Mouse (Mus musculus): Measurements from ENCODE around the gene Nucb1. TPM values are rescaled to one million over a fixed set of nuclear protein-coding genes. Genes with fewer than 3 reads are reported as not detected.
"Not testable (repeated sequence)": the region's sequence is repeated elsewhere in the genome, so short reads cannot be mapped to it uniquely, and the experiment has no call there.

Nucb1 gene
- total and polyA plus RNA-seq, 2 experiments, result 68.1 to 307 TPM

- H3K79me2 ChIP-seq (ENCODE audit: control insufficient read depth, insufficient read depth, low read length), result peaks cover 16% of the 10 kb centered on the region
- peak overlapping the region; percentile 76 for H3K9ac ChIP-seq (ENCODE audit: low read depth, low read length)
- peak overlapping the region; percentile 72 for H3K4me3 ChIP-seq (ENCODE audit: insufficient read depth, low read depth, low read length)
- no peaks in the 10 kb centered on the region for H3K27me3 ChIP-seq (ENCODE audit: control insufficient read depth, insufficient read depth, low read length)
- peaks cover 24% of the 10 kb centered on the region for H3K4me1 ChIP-seq (ENCODE audit: control insufficient read depth, insufficient read depth, low read length)
- 0 out of 2 replicates have a peak, but pooled peaks have one; percentile 18 for TF ChIP-seq POLR2A (IDR thresholded peaks at IDR 0.05; ENCODE audit: extremely low read depth, insufficient read depth, low read length)
- TF ChIP-seq CTCF (IDR thresholded peaks at IDR 0.05; ENCODE audit: low read depth, low read length), result no peak
- peaks cover 18% of the 10 kb centered on the region for H3K36me3 ChIP-seq (ENCODE audit: control insufficient read depth, insufficient read depth, low read length)
- H3K27ac ChIP-seq (replicated peaks; ENCODE audit: insufficient read depth, low read depth, low read length), result peak overlapping the region; percentile 99
- 5% methylated on average over 13 of the region's 13 CpGs for WGBS
- DNase-seq (ENCODE audit: extremely low read depth, low read depth, low spot score), result peak; percentile 92
Observed at GRCm38 (mm10) chr7:45460860-45461314, 49.3 kb downstream of the Nucb1 start.

GRCm38 (mm10) chr7:45460377-45460776 is 49.8 kb downstream of the Nucb1 start:
- peak overlapping the region; percentile 72 for H3K4me3 ChIP-seq (ENCODE audit: insufficient read depth, low read depth, low read length)
- no peak for TF ChIP-seq CTCF (IDR thresholded peaks at IDR 0.05; ENCODE audit: low read depth, low read length)
- TF ChIP-seq POLR2A (IDR thresholded peaks at IDR 0.05; ENCODE audit: extremely low read depth, insufficient read depth, low read length), result 0 out of 2 replicates have a peak, but pooled peaks have one; percentile 35
- 13% methylated on average over 7 of the region's 7 CpGs for WGBS
- peaks cover 18% of the 10 kb centered on the region for H3K4me1 ChIP-seq (ENCODE audit: control insufficient read depth, insufficient read depth, low read length)
- no peaks in the 10 kb centered on the region for H3K27me3 ChIP-seq (ENCODE audit: control insufficient read depth, insufficient read depth, low read length)
- peak overlapping the region; percentile 76 for H3K9ac ChIP-seq (ENCODE audit: low read depth, low read length)
- peaks cover 11% of the 10 kb centered on the region for H3K79me2 ChIP-seq (ENCODE audit: control insufficient read depth, insufficient read depth, low read length)
- H3K36me3 ChIP-seq (ENCODE audit: control insufficient read depth, insufficient read depth, low read length), result peaks cover 18% of the 10 kb centered on the region
- peak overlapping the region; percentile 99 for H3K27ac ChIP-seq (replicated peaks; ENCODE audit: insufficient read depth, low read depth, low read length)
- DNase-seq (ENCODE audit: extremely low read depth, low read depth, low spot score), result peak; percentile 85

- not testable (repeated sequence) for H3K27me3 ChIP-seq (ENCODE audit: control insufficient read depth, insufficient read depth, low read length); H3K79me2 ChIP-seq (ENCODE audit: control insufficient read depth, insufficient read depth, low read length)
- Histone ChIP-seq H3K36me3 (ENCODE audit: control insufficient read depth, insufficient read depth, low read length) (peaks cover 16% of the 10 kb centered on the region), H3K9ac (ENCODE audit: low read depth, low read length) (peak within 1 kb of the TSS; percentile 85), H3K27ac (replicated peaks; ENCODE audit: insufficient read depth, low read depth, low read length) (peak within 1 kb of the TSS; percentile 99), H3K4me1 (ENCODE audit: control insufficient read depth, insufficient read depth, low read length) (peaks cover 16% of the 10 kb centered on the region), H3K4me3 (ENCODE audit: insufficient read depth, low read depth, low read length) (peak within 1 kb of the TSS; percentile 72)
- peak; percentile 92 for DNase-seq (ENCODE audit: extremely low read depth, low read depth, low spot score)
- whole genome bisulfite sequencing, result under 1% methylated on average over 37 of the region's 37 CpGs
- TF ChIP-seq POLR2A (IDR thresholded peaks at IDR 0.05; ENCODE audit: extremely low read depth, insufficient read depth, low read length), result peak; percentile 95
Observed at GRCm38 (mm10) chr7:45459564-45460140, 50.6 kb downstream of the Nucb1 start, which contains the start of gene Ftl1. Gene Ftl1, minus strand, starts transcription at chr7:45459884.

- TF ChIP-seq POLR2A (IDR thresholded peaks at IDR 0.05; ENCODE audit: extremely low read depth, insufficient read depth, low read length), result peak; percentile 55; the same call in 1 of the 2 replicates
- TF ChIP-seq CTCF (IDR thresholded peaks at IDR 0.05; ENCODE audit: low read depth, low read length), result no peak
- Histone ChIP-seq H3K27ac (replicated peaks; ENCODE audit: insufficient read depth, low read depth, low read length) (peak overlapping the region; percentile 84), H3K27me3 (ENCODE audit: control insufficient read depth, insufficient read depth, low read length) (no peaks in the 10 kb centered on the region), H3K4me1 (ENCODE audit: control insufficient read depth, insufficient read depth, low read length) (peaks cover 14% of the 10 kb centered on the region), H3K4me3 (ENCODE audit: insufficient read depth, low read depth, low read length) (peak overlapping the region; percentile 62), H3K79me2 (ENCODE audit: control insufficient read depth, insufficient read depth, low read length) (peaks cover 7% of the 10 kb centered on the region), H3K36me3 (ENCODE audit: control insufficient read depth, insufficient read depth, low read length) (peaks cover 15% of the 10 kb centered on the region), H3K9ac (ENCODE audit: low read depth, low read length) (peak overlapping the region; percentile 85)
- peak; percentile 38 for DNase-seq (ENCODE audit: extremely low read depth, low read depth, low spot score)
- WGBS, result 1% methylated on average over 43 of the region's 43 CpGs
Observed at GRCm38 (mm10) chr7:45458748-45459563, 51.2 kb downstream of the Nucb1 start.

GRCm38 (mm10) chr7:45457204-45458060 is 52.8 kb downstream of the Nucb1 start:
- Histone ChIP-seq H3K79me2 (ENCODE audit: control insufficient read depth, insufficient read depth, low read length) (peaks cover 7% of the 10 kb centered on the region), H3K9ac (ENCODE audit: low read depth, low read length) (peak overlapping the region; percentile 85), H3K27ac (replicated peaks; ENCODE audit: insufficient read depth, low read depth, low read length) (peak overlapping the region; percentile 84), H3K36me3 (ENCODE audit: control insufficient read depth, insufficient read depth, low read length) (peaks cover 13% of the 10 kb centered on the region), H3K4me1 (ENCODE audit: control insufficient read depth, insufficient read depth, low read length) (peaks cover 14% of the 10 kb centered on the region; the same call in 1 of the 2 replicates), H3K27me3 (ENCODE audit: control insufficient read depth, insufficient read depth, low read length) (no peaks in the 10 kb centered on the region), H3K4me3 (ENCODE audit: insufficient read depth, low read depth, low read length) (peak overlapping the region; percentile 62)
- TF ChIP-seq POLR2A (IDR thresholded peaks at IDR 0.05; ENCODE audit: extremely low read depth, insufficient read depth, low read length) (peak; percentile 41), CTCF (IDR thresholded peaks at IDR 0.05; ENCODE audit: low read depth, low read length) (peak; percentile 28; the same call in 1 of the 2 replicates)
- peak; percentile 97 for DNase-seq (ENCODE audit: extremely low read depth, low read depth, low spot score)
- 11% methylated on average over 10 of the region's 10 CpGs for WGBS

Measured in liver, adult 2 months (tissue).